Mouse (Mus musculus): ENCODE data around the gene Abl1. TPM values are rescaled to one million over a fixed set of nuclear protein-coding genes. Genes with fewer than 3 reads are reported as not detected.

Abl1 gene
- polyA plus RNA-seq, 1 experiment: 28.0 TPM

GRCm38 (mm10) chr2:31760486-31760885, 72.3 kb downstream of the Abl1 start:
- Histone ChIP-seq H3ac (ENCODE audit: control insufficient read depth, insufficient read length) (peak overlapping the region; percentile 57), H3K27me3 (ENCODE audit: control insufficient read depth, insufficient read depth, insufficient read length) (no peaks in the 10 kb centered on the region), H3K36me3 (ENCODE audit: control insufficient read depth, insufficient read depth) (no peaks in the 10 kb centered on the region), H3K79me2 (ENCODE audit: control insufficient read depth, insufficient read depth) (peaks cover 55% of the 10 kb centered on the region), H3K4me2 (ENCODE audit: low read depth) (peak overlapping the region; percentile 86), H3K4me3 (peak overlapping the region; percentile 89)
- no peak for TF ChIP-seq POLR2AphosphoS2 (IDR thresholded peaks at IDR 0.05; ENCODE audit: insufficient read length, low read depth)
- TF ChIP-seq POLR2A (IDR thresholded peaks at IDR 0.05; ENCODE audit: insufficient read length, low read depth): no peak
- no peak for TF ChIP-seq USF1 (IDR thresholded peaks at IDR 0.05; ENCODE audit: low read depth)
- no peak for TF ChIP-seq MAX (IDR thresholded peaks at IDR 0.05; ENCODE audit: low read depth)

- Histone ChIP-seq H3K27me3 (ENCODE audit: control insufficient read depth, insufficient read depth, insufficient read length) (no peaks in the 10 kb centered on the region), H3ac (ENCODE audit: control insufficient read depth, insufficient read length) (peak overlapping the region; percentile 57), H3K79me2 (ENCODE audit: control insufficient read depth, insufficient read depth) (peaks cover 62% of the 10 kb centered on the region), H3K4me2 (ENCODE audit: low read depth) (peak overlapping the region; percentile 86), H3K36me3 (ENCODE audit: control insufficient read depth, insufficient read depth) (no peaks in the 10 kb centered on the region), H3K4me3 (peak overlapping the region; percentile 89)
- no peak for TF ChIP-seq E2F4 (IDR thresholded peaks at IDR 0.05; ENCODE audit: insufficient read depth)
- TF ChIP-seq CEBPB (IDR thresholded peaks at IDR 0.05; ENCODE audit: insufficient read depth, poor library complexity, severe bottlenecking): no peak
- no peak for TF ChIP-seq TCF12 (IDR thresholded peaks at IDR 0.05; ENCODE audit: insufficient read depth, poor library complexity, severe bottlenecking)
- no peak for TF ChIP-seq USF1 (IDR thresholded peaks at IDR 0.05; ENCODE audit: low read depth)
- TF ChIP-seq REST (IDR thresholded peaks at IDR 0.05; ENCODE audit: insufficient read depth, insufficient read length): no peak
- no peak for TF ChIP-seq MYOD1 (IDR thresholded peaks at IDR 0.05; ENCODE audit: control insufficient read depth in 1 of 3, insufficient read length in 2 of 3, low read depth in 2 of 3)
- TF ChIP-seq TCF3 (IDR thresholded peaks at IDR 0.05; ENCODE audit: insufficient read length, low read depth): no peak
- TF ChIP-seq POLR2AphosphoS2 (IDR thresholded peaks at IDR 0.05; ENCODE audit: insufficient read length, low read depth): no peak
- no peak for TF ChIP-seq MAX (IDR thresholded peaks at IDR 0.05; ENCODE audit: low read depth)
- no peak for TF ChIP-seq SRF (IDR thresholded peaks at IDR 0.05; ENCODE audit: control insufficient read depth, insufficient read length, low read depth)
- TF ChIP-seq POLR2A (IDR thresholded peaks at IDR 0.05; ENCODE audit: insufficient read length, low read depth): no peak
Measured at GRCm38 (mm10) chr2:31761115-31761531, 72.9 kb downstream of the Abl1 start.

- Histone ChIP-seq H3K27me3 (ENCODE audit: control insufficient read depth, insufficient read depth, insufficient read length) (no peaks in the 10 kb centered on the region), H3K79me2 (ENCODE audit: control insufficient read depth, insufficient read depth) (peaks cover 66% of the 10 kb centered on the region), H3K36me3 (ENCODE audit: control insufficient read depth, insufficient read depth) (no peaks in the 10 kb centered on the region), H3ac (ENCODE audit: control insufficient read depth, insufficient read length) (no peak overlapping the region), H3K4me3 (peak overlapping the region; percentile 89), H3K4me2 (ENCODE audit: low read depth) (peak overlapping the region; percentile 86)
- TF ChIP-seq MYOG (IDR thresholded peaks at IDR 0.05; ENCODE audit: control insufficient read depth in 1 of 3, insufficient read depth in 1 of 3, insufficient read length in 2 of 3, low read depth in 2 of 3) (no peak), CEBPB (IDR thresholded peaks at IDR 0.05; ENCODE audit: insufficient read depth, poor library complexity, severe bottlenecking) (0 out of 2 replicates have a peak, but pooled peaks have one; percentile 1), MYOD1 (IDR thresholded peaks at IDR 0.05; ENCODE audit: control insufficient read depth in 1 of 3, insufficient read length in 2 of 3, low read depth in 2 of 3) (no peak)
Measured at GRCm38 (mm10) chr2:31761585-31761984, 73.4 kb downstream of the Abl1 start.

- H3K4me2 ChIP-seq (ENCODE audit: low read depth): peak overlapping the region; percentile 86
- TF ChIP-seq CEBPB (IDR thresholded peaks at IDR 0.05; ENCODE audit: insufficient read depth, poor library complexity, severe bottlenecking) (no peak), TCF3 (IDR thresholded peaks at IDR 0.05; ENCODE audit: insufficient read length, low read depth) (no peak), MYOD1 (IDR thresholded peaks at IDR 0.05; ENCODE audit: control insufficient read depth in 1 of 3, insufficient read length in 2 of 3, low read depth in 2 of 3) (no peak), SRF (IDR thresholded peaks at IDR 0.05; ENCODE audit: control insufficient read depth, insufficient read length, low read depth) (no peak), POLR2AphosphoS2 (IDR thresholded peaks at IDR 0.05; ENCODE audit: insufficient read length, low read depth) (no peak), E2F4 (IDR thresholded peaks at IDR 0.05; ENCODE audit: insufficient read depth) (no peak)
- H3K79me2 ChIP-seq (ENCODE audit: control insufficient read depth, insufficient read depth): peaks cover 72% of the 10 kb centered on the region
- H3K4me3 ChIP-seq: peak overlapping the region; percentile 89
- H3K36me3 ChIP-seq (ENCODE audit: control insufficient read depth, insufficient read depth): no peaks in the 10 kb centered on the region
- no peaks in the 10 kb centered on the region for H3K27me3 ChIP-seq (ENCODE audit: control insufficient read depth, insufficient read depth, insufficient read length)
- no peak overlapping the region for H3ac ChIP-seq (ENCODE audit: control insufficient read depth, insufficient read length)
Measured at GRCm38 (mm10) chr2:31762155-31762554, 74.0 kb downstream of the Abl1 start.

GRCm38 (mm10) chr2:31762853-31763252, 74.7 kb downstream of the Abl1 start:
- peak overlapping the region; percentile 86 for H3K4me2 ChIP-seq (ENCODE audit: low read depth)
- H3K27me3 ChIP-seq (ENCODE audit: control insufficient read depth, insufficient read depth, insufficient read length): no peaks in the 10 kb centered on the region
- TF ChIP-seq MYOG (IDR thresholded peaks at IDR 0.05; ENCODE audit: control insufficient read depth in 1 of 3, insufficient read depth in 1 of 3, insufficient read length in 2 of 3, low read depth in 2 of 3): no peak
- no peak for TF ChIP-seq E2F4 (IDR thresholded peaks at IDR 0.05; ENCODE audit: insufficient read depth)
- TF ChIP-seq CEBPB (IDR thresholded peaks at IDR 0.05; ENCODE audit: insufficient read depth, poor library complexity, severe bottlenecking): no peak
- no peak for TF ChIP-seq SRF (IDR thresholded peaks at IDR 0.05; ENCODE audit: control insufficient read depth, insufficient read length, low read depth)
- no peak for TF ChIP-seq TCF3 (IDR thresholded peaks at IDR 0.05; ENCODE audit: insufficient read length, low read depth)
- no peak for TF ChIP-seq MAX (IDR thresholded peaks at IDR 0.05; ENCODE audit: low read depth)
- TF ChIP-seq MYOD1 (IDR thresholded peaks at IDR 0.05; ENCODE audit: control insufficient read depth in 1 of 3, insufficient read length in 2 of 3, low read depth in 2 of 3): no peak
- no peak for TF ChIP-seq TCF12 (IDR thresholded peaks at IDR 0.05; ENCODE audit: insufficient read depth, poor library complexity, severe bottlenecking)
- TF ChIP-seq POLR2A (IDR thresholded peaks at IDR 0.05; ENCODE audit: insufficient read length, low read depth): no peak
- no peak for TF ChIP-seq REST (IDR thresholded peaks at IDR 0.05; ENCODE audit: insufficient read depth, insufficient read length)
- TF ChIP-seq USF1 (IDR thresholded peaks at IDR 0.05; ENCODE audit: low read depth): no peak
- no peak for TF ChIP-seq POLR2AphosphoS2 (IDR thresholded peaks at IDR 0.05; ENCODE audit: insufficient read length, low read depth)
- no peaks in the 10 kb centered on the region for H3K36me3 ChIP-seq (ENCODE audit: control insufficient read depth, insufficient read depth)
- H3K4me3 ChIP-seq: no peak overlapping the region
- H3K79me2 ChIP-seq (ENCODE audit: control insufficient read depth, insufficient read depth): peaks cover 79% of the 10 kb centered on the region
- H3ac ChIP-seq (ENCODE audit: control insufficient read depth, insufficient read length): no peak overlapping the region
